Mouse (Mus musculus): ENCODE measurements at regions not wholly inside any gene's neighbourhood (a gene's known extent, or its start where the extent isn't known, plus 50 kb on each side); places are given as distances from the start of the nearest gene placed in this dataset.

- Histone ChIP-seq H3K27me3 (peaks cover 48% of the 10 kb centered on the region), H3K36me3 (replicated peaks) (no peaks in the 10 kb centered on the region), H3K4me2 (peak overlapping the region; percentile 32; the same call in 1 of the 2 replicates), H3K4me3 (replicated peaks) (no peak overlapping the region), H3K9ac (no peak overlapping the region), H3K4me1 (peaks cover 30% of the 10 kb centered on the region), H3K9me3 (no peaks in the 10 kb centered on the region), H3K27ac (peak overlapping the region; percentile 31; the same call in 1 of the 2 replicates)
- WGBS: 23% methylated on average over 8 of the region's 8 CpGs
- no peak; the same call in 1 of the 2 replicates for ATAC-seq (ENCODE audit: low FRiP score)
These were observed 205.8 kb downstream of the Bcl2l11 start for GRCm38 (mm10) chr2:128331681-128332080.

DNA sequence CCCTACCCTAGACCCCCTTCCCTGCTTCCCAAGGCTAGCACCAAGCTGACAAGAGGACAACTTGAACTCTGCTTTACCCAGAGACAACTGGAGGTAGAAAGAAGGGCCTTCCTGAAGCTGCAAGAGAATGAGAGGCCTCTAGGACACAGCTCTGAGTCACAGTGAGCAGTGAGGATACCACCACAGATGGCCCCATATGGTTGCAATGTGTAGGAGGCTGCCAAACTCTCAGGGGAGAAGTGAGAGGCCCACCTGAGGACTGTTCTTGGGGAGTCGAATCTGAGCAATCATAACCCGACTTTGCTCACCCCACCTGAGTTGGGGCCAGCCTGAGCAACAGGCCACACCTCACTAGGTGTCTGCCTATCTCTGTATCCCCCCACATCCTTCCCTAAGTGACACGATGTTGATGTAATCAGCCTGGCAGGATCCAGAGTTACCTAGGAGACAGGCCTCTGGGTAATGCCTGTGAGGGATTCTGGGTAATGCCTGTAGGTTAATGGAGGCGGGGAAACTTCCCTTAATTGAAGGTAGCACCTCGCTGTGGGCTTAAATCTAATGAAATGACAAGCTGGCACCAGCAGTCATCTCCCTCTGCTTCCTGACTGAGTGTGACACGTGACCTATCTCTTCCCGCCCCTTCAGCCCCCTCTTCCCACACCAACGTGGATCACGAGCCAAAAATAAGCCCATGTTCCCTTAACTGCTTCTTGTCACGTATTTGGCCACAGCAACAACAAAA, 207.7 kb downstream of the Bcl2l11 start:
- no peak overlapping the region for H3K27ac ChIP-seq
- no peaks in the 10 kb centered on the region for H3K36me3 ChIP-seq (replicated peaks)
- no peak overlapping the region for H3K9ac ChIP-seq
- ATAC-seq (ENCODE audit: low FRiP score): no peak
- no peak overlapping the region for H3K4me3 ChIP-seq (replicated peaks)
- peaks cover 25% of the 10 kb centered on the region for H3K4me1 ChIP-seq
- no peak overlapping the region for H3K4me2 ChIP-seq
- peaks cover 51% of the 10 kb centered on the region for H3K27me3 ChIP-seq
- WGBS: 76% methylated on average over 10 of the region's 10 CpGs
- no peaks in the 10 kb centered on the region for H3K9me3 ChIP-seq

DNA sequence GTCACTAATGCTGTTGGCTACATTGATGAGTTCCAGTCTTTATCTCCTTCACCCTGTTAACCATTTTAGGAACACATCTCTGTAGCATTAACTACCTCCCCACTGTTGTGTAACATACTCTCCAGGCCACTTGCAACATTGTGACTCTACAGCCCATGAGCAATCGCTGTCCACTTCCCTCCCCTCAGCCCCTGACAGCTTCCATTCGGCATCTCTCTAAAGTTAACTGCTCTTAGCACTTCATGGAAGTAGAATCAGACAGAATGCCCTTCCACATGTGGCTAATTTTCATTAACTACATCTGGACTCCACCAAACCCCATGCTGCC, 208.3 kb downstream of the Bcl2l11 start:
- Histone ChIP-seq H3K27ac (no peak overlapping the region), H3K9me3 (no peaks in the 10 kb centered on the region), H3K4me1 (peaks cover 30% of the 10 kb centered on the region), H3K4me2 (no peak overlapping the region), H3K4me3 (replicated peaks) (no peak overlapping the region), H3K27me3 (peaks cover 51% of the 10 kb centered on the region), H3K9ac (no peak overlapping the region), H3K36me3 (replicated peaks) (no peaks in the 10 kb centered on the region)
- WGBS: 87% methylated on average over 2 of the region's 2 CpGs
- no peak for ATAC-seq (ENCODE audit: low FRiP score)

DNA sequence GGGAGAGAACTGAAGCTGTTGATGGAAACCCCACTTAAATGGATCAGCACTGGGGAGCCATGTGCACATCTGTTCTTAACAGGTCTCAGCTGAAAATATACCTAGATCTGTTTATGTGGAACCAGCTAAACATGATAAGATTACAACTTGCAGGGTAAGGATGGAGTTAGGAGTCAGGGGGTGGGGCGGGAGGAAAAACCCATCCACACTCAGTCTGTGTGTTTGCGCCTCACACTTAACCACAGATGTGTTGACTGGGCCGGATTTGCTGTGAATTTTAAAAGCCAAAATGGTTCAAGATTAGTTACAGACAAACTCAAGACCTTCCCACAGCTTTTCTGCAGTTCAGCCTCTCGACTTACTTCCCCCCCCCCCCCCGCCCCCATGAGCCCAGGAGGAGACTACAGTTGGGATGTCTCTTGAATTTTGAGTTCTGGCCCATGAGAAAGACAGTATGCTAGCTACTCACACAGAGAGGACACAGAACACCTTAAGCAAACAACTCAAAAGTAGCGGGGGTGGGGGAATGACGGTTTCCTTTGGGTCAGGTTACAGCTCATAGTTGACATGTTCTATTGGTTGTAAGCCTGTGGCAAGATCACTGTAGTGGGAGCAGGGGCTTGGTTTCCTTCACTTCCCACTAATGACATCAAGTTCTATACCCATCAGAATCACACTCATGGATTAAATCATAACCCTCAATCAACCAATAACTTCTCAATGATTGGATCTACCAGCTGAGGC, 209.1 kb downstream of the Bcl2l11 start:
- Histone ChIP-seq H3K36me3 (replicated peaks) (no peaks in the 10 kb centered on the region), H3K27me3 (peaks cover 48% of the 10 kb centered on the region), H3K4me1 (peaks cover 38% of the 10 kb centered on the region), H3K4me3 (replicated peaks) (no peak overlapping the region), H3K9me3 (no peaks in the 10 kb centered on the region), H3K9ac (no peak overlapping the region), H3K27ac (no peak overlapping the region), H3K4me2 (no peak overlapping the region)
- no peak for ATAC-seq (ENCODE audit: low FRiP score)
- WGBS: 79% methylated on average over 7 of the region's 7 CpGs

GRCm38 (mm10) chr2:128337192-128337591, 211.4 kb downstream of the Bcl2l11 start:
- no peak overlapping the region for H3K4me3 ChIP-seq (replicated peaks)
- ATAC-seq (ENCODE audit: low FRiP score): no peak
- no peak overlapping the region for H3K27ac ChIP-seq
- no peaks in the 10 kb centered on the region for H3K36me3 ChIP-seq (replicated peaks)
- H3K4me2 ChIP-seq: no peak overlapping the region
- peaks cover 26% of the 10 kb centered on the region for H3K4me1 ChIP-seq
- no peaks in the 10 kb centered on the region for H3K9me3 ChIP-seq
- no peak overlapping the region for H3K9ac ChIP-seq
- peaks cover 39% of the 10 kb centered on the region for H3K27me3 ChIP-seq

- Histone ChIP-seq H3K4me3 (replicated peaks) (no peak overlapping the region), H3K9ac (no peak overlapping the region), H3K27me3 (peaks cover 35% of the 10 kb centered on the region), H3K4me2 (no peak overlapping the region), H3K9me3 (no peaks in the 10 kb centered on the region), H3K36me3 (replicated peaks) (no peaks in the 10 kb centered on the region), H3K4me1 (peaks cover 21% of the 10 kb centered on the region), H3K27ac (no peak overlapping the region)
- 90% methylated on average over 5 of the region's 5 CpGs for WGBS
- no peak for ATAC-seq (ENCODE audit: low FRiP score)
These were observed 212.0 kb downstream of the Bcl2l11 start for GRCm38 (mm10) chr2:128337791-128338190.

- Histone ChIP-seq H3K9ac (no peak overlapping the region), H3K4me1 (peaks cover 17% of the 10 kb centered on the region), H3K4me3 (replicated peaks) (no peak overlapping the region), H3K9me3 (no peaks in the 10 kb centered on the region), H3K27me3 (peaks cover 28% of the 10 kb centered on the region), H3K27ac (no peak overlapping the region), H3K4me2 (no peak overlapping the region), H3K36me3 (replicated peaks) (no peaks in the 10 kb centered on the region)
- 92% methylated on average over 4 of the region's 4 CpGs for WGBS
- no peak for ATAC-seq (ENCODE audit: low FRiP score)
These were observed 212.6 kb downstream of the Bcl2l11 start for GRCm38 (mm10) chr2:128338474-128338873.

GRCm38 (mm10) chr2:128339061-128339642, 213.3 kb downstream of the Bcl2l11 start:
- no peak for ATAC-seq (ENCODE audit: low FRiP score)
- Histone ChIP-seq H3K4me3 (replicated peaks) (no peak overlapping the region), H3K9ac (no peak overlapping the region), H3K4me1 (peaks cover 17% of the 10 kb centered on the region), H3K36me3 (replicated peaks) (no peaks in the 10 kb centered on the region), H3K27me3 (peaks cover 21% of the 10 kb centered on the region), H3K4me2 (no peak overlapping the region), H3K27ac (no peak overlapping the region), H3K9me3 (no peaks in the 10 kb centered on the region)
- WGBS: 31% methylated on average over 8 of the region's 8 CpGs

- Histone ChIP-seq H3K4me3 (replicated peaks) (no peak overlapping the region), H3K4me2 (no peak overlapping the region; the same call in 1 of the 2 replicates), H3K27ac (no peak overlapping the region), H3K9ac (no peak overlapping the region), H3K27me3 (peaks cover 14% of the 10 kb centered on the region; the same call in 1 of the 2 replicates), H3K36me3 (replicated peaks) (no peaks in the 10 kb centered on the region), H3K4me1 (peaks cover 17% of the 10 kb centered on the region), H3K9me3 (no peaks in the 10 kb centered on the region)
- 35% methylated on average over 19 of the region's 19 CpGs for WGBS
- ATAC-seq (ENCODE audit: low FRiP score): no peak
These were observed 214.0 kb downstream of the Bcl2l11 start for GRCm38 (mm10) chr2:128339643-128340487.

DNA sequence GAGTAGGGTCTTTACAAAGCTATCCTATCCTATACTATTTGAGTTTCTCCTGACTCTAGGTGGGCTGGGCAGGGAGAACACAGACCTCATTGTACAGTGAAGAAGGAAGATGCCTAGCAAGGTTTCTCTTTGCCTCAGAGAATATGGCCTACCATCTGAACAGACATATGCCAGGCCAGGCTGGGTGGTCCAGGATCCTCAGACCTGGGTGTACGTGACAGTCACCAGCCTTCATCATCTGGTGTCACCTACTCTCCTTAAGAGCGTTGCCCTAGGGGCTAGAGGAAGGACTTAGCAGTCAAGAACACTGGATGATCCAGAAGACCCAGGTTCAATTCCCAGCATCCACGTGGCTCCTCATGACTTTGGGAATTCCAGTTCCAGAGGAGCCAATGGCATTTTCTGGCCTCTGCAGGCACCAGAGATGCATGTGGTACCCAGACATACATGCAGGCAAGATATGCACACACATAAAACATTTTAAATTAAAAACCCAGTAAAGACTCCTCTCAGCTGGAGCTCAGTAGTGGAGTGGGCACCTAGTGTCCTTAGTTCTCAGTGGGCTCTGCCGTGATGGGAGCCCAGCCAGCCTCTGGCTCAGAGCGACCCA, 214.9 kb downstream of the Bcl2l11 start:
- 90% methylated on average over 5 of the region's 5 CpGs for WGBS

DNA sequence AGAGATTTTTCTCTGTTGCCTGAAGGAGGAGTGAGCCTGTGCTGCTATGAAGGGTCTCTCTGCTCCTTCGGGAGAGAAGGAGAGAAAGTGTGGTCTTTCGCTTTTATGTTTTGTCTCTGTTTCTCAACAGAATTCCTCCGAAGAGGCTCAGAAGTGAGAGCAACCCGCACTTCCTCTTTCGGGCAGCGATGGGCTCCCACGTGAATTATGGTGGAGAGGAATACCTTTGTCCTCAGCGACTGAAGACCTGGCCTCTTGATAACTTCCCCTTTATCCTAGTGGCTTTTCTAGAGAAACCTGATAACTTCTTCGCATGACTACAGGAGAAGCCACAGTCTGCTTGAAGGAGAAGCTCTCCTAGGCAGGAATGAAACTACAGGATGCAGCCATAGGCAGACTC, 216.4 kb downstream of the Bcl2l11 start:
- WGBS: 84% methylated on average over 9 of the region's 9 CpGs
- H3K9ac ChIP-seq: no peak overlapping the region
- no peak overlapping the region for H3K4me3 ChIP-seq (replicated peaks)
- ATAC-seq (ENCODE audit: low FRiP score): no peak
- no peaks in the 10 kb centered on the region for H3K9me3 ChIP-seq
- H3K27me3 ChIP-seq: peaks cover 7% of the 10 kb centered on the region; the same call in 1 of the 2 replicates
- no peak overlapping the region for H3K27ac ChIP-seq
- no peaks in the 10 kb centered on the region for H3K36me3 ChIP-seq (replicated peaks)
- H3K4me2 ChIP-seq: no peak overlapping the region
- peaks cover 17% of the 10 kb centered on the region for H3K4me1 ChIP-seq

More for the DNA sequence above, 214.9 kb downstream of the Bcl2l11 start:
- H3K4me3 ChIP-seq (replicated peaks): no peak overlapping the region
- H3K4me2 ChIP-seq: no peak overlapping the region
- H3K36me3 ChIP-seq (replicated peaks): no peaks in the 10 kb centered on the region
- ATAC-seq (ENCODE audit: low FRiP score): no peak
- no peaks in the 10 kb centered on the region for H3K9me3 ChIP-seq
- H3K4me1 ChIP-seq: peaks cover 17% of the 10 kb centered on the region
- no peak overlapping the region for H3K27ac ChIP-seq
- no peak overlapping the region for H3K9ac ChIP-seq
- H3K27me3 ChIP-seq: peaks cover 10% of the 10 kb centered on the region; the same call in 1 of the 2 replicates

Data from forebrain, embryonic 12.5 days (tissue).